Mouse (Mus musculus) yolk sac, embryonic 10.5 days (tissue): ENCODE data around the gene Urad.

Experiments used
- DNase-seq: peaks from one replicate; pipeline ENCODE4 v3.0.0-alpha.2; 2017; ENCODE audit warnings: low spot score

Urad gene

DNA sequence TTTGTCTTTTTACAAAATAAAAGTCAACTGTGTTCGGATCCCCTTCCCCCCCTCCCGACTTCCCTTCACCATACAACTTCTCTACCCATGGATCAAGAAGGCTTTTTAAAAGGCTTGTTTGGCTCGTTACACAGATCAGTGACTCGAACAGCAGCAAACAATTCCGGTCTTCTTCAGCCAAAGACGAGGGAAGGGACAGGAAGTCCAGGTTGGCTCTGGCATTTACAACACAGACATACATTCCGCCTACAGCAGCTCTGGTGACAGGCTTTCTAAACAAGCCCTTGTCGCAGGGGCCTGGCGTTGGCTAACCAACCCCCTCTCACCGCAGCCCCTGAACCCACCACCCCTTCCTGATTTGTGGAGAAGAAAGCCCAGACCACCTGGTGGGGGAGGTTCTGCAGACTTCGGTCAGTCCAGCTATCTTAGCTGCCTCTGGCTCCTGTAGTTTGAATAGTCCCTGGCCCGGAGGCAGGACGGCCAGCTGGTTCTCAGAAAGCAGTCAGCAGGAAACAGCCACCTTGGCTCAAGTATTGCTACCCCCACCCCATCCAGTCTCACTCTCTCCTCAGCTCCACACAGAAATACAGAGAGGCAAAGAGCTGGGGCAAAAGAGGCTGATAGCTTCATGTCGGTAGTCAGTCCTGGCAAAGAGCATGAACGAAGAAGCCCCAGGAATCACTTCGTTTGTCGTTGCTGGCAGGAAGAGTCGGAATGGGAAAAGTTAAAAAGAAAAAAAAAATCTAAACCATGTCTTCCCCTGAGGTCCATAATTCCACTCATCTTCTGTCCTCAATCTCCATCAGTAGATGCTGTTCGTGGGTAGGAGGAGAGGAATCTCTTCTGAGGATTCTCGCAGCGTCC is 21.1 kb downstream of the Urad start:
- peak; percentile 66 for DNase-seq

DNA sequence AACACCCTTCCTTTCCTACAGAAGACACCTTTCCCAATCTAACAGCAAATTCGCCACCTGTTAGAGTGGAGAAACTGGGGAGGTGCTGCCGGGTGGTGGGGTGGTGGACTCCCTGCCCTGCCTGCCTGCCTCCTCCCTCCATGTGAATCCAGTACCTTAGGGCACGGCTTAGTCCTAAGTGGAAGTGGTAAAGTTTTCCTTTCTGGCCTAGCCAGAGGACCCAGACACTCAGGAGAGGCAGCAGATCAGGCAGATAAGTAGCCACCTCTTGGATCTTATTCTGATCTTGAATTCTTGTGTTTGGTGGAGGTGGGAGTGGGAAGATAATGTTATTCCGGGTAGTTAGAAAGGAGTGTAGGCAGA is 22.3 kb downstream of the Urad start:
- no peak for DNase-seq

DNA sequence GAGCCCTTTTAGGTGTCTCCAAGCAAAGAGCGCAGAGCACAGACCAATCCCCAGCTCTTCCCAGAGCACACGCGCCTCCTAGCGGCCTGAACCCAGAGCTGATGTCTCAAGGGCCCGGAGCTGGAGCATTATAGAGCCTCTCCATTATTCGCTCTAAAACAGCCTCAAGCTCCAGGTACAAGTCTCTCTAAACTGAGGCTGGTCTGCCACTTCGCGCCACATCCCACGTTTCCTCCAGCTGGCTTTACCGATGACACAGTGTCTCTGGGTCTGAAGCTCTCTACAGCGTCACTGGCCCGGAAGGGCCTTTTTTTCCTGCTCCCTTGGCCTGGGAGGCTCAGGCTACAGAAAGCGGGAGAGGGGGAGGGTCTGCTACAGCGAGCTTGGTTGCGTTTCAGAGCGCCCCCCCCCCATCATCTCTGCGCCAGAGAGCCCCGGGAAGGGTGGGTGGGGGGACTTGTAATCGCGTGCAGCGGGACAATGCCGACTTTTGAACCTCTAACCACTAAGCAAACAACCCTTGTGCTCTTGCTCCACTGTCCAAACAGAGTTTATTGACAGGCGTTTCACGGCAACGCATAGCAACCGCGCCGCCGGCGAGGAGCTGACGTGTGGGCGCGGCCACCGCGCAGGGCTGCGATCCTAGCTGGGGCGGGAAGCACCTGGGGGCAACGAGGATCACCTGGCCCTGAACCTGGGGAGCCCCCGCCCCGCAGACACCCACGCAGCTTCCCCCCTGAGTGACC is 22.8 kb downstream of the Urad start:
- DNase-seq, result peak; percentile 91

DNA sequence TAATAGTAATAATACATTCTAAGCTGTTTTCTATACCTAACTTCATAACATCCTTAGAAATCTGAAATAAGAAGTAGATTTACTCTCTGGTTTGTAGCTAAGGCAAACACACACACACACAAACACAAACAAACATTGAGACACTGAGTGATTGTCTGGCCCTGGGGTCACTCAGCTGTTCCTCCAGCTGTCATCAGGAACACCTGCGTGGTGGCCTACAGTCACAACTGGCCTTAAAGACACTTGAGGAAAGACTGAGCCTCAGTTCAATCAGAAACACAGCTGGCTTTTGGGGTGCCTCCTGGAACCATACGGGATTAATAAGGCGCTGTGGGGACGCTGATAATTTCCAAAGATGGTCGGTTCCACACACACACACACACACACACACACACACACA is 25.0 kb downstream of the Urad start:
- DNase-seq, result no peak

DNA sequence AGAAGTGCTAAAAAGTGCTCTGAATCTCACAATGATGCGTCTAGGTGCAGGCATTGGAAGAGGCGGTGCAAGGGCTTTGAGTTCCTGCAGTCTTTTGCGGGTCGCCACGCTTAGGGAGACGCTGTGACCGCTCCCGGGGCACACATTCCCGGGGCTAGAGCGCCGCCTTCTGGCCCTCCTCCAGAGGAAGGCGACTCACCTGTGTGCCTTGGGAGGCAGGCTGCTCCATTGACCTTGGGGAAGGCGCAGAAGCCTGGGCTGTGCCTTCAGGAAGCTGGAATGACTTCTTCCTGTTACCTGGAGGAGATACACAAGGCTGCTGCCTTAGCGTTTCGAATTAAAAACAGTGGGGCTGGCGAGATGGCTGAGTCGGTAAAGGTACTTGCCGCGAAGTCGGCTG is 28.1 kb downstream of the Urad start:
- peak; percentile 68 for DNase-seq

DNA sequence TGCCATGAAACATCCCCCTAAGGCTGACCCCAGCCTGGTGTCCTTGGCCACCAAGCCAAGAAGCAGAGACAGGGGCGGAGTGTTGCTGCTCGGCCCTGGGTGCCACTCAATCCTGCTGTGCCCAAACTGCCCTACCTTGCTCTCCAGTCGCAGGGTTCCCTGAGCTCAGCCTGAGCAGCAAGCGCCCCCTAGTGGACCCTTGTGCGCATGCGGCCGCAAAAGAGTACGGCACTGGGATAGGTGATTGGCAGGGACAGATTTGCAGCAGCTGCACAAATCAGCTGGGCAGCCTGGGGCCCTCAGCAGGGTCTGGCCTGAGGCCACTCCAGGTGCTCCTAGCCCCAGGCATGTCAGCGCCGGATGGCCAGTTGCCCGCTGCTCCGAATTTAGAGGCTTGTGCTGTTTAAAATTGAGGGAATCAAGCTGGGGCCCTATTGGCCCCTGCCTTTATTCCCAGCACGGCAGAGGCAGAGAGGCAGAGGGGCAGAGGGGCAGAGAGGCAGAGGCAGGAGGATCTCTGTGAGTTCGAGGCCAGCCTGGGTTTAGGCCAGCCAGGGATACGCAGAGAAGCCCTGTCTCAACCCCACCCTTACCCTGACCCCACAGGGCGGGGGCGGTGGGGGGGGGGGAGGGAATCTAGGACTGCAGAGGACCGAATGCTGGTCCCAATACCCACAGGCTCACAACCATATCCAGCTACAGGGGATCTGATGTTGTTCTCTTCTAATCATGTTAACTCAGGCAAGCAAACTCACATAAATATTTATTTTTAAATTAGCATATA is 28.9 kb downstream of the Urad start:
- peak; percentile 83 for DNase-seq

DNA sequence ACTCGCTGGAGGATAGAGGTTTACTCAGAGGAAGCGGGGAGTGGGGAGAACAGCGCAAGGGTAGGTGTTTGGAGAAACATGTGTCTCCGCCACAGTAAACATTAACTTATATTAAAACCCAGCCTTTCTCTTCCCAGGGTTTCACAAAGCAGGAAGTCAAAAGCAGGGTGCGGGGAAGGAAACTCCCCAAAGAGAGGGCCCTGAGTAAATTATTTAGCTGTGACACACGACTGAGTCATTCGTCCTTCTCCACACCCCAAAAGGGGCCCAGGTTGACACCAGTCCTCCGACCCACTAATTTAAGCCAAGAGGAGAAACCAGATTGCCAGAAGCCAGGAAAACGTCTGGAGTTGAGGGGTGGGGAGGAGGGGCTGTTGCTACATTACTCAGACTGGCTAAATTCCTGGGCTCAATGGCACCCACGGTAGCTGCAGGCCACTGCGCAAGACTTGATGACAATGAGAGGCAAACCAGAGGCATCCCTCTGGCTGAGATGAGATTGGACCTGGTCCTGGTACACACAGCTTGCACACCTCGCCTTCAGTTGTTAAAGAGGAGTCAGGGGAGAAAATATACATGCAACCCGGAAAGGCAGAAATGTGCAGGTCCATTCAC is 29.6 kb downstream of the Urad start:
- peak; percentile 35 for DNase-seq

DNA sequence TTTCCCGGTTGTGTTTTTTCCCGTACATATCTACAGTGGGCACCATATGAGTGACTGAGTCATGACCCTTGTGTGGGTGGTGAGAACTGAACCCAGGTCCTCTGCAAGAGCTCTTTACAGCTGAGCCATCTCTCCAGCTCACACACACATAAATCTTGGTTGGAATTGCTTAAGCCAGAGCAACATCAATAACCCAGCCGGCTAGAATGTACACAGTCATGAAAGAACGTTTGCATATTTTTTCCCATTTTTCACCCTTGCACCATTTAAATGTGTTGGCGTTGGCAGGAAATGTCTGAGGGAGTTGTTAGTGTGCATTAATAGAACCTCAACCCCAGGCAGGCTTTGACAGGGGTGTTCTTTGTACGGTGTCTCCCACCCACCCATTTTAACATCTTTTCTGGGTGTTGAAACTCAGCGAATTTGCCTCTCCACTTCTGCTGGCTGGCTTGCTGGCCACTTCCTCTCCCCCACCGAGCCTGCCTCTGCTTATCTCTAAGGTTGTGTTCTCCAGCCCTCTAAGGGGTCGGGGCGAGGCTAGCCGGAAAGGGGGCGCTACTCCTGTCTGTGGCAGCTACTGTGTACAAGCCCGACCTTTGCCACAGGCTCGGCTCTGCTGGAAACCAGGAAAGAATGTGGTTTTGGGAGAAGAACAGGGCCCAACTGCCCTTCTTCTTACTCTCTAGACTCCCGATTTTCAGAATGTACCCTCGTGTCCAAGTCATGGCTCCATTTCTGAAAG is 30.3 kb downstream of the Urad start:
- peak; percentile 32 for DNase-seq

DNA sequence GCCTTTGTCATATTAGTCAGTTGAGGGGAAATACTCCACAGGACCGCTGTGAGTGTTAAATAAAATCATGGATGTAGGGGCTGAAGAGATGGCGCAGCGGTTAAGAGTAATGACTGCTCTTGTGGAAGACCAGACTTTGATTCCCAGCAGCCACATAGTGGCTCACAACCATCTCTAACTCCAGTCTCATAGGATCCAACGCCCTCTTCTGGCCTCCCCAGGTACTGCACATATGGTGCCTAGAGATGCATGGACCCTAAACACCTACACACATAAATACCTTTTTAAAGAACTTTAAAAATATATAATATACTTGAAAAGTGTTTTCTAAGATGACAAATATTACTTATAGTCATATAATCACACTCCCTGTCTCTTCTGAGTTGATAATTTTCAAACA is 37.9 kb downstream of the Urad start:
- no peak for DNase-seq

DNA sequence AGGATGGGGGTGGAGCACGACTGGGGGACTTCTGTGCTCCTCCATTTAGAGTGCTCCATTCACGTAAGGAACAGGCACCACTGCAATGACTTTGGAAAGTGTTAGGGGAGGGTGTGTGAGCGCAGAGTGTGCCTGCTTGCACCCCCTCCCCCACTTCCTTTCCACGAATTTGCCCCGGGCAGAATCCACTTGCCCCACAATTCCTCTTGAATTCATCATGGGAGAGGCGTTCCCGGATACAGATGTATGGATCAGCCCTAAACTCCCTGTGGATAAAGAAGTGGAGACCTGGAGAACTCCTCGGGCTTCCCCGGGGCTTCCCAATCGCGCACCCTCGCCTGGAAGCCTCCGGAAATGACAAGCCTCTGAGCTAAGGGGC is 44.7 kb downstream of the Urad start:
- no peak for DNase-seq

DNA sequence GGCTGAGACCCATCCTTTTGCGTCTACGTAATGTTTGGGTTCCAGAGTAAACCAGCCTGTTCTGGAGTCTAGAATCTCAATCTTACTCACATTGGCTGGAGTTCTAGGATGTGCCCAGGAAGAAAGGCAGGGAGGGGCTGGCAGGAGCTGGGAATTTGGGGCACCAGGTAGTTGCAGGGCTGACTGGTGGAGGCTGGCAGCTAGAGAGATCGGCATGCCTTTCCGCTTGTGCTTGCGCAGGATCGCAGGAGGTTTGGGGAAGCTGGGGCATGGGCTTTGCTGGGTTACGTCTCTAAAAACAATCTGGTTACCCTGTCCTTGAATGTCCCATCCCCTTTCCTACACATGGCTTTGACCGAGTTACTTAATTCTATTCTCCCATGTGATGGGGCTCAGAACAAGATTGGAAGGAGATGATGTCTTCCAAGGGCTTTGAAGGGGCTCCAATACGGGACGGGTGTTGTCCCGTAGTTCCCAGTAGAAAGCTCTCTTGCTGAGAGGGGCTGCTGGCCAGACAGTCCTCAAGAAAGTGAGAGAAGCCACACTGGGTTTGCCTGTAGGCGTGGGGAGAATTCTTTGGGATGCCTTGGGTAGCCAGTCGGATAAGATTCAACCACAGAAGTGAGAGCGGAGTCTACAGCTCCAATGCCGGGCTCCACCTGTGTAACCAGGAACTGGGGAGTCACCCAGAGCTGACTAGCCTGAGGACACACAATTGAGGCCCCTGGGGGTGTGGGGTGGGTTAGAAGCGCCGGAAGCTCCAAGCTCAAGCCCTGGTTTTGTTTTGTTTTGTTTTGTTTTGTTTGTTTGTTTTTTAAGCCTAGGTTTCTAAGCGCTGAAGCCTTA is 45.3 kb downstream of the Urad start:
- no peak for DNase-seq

DNA sequence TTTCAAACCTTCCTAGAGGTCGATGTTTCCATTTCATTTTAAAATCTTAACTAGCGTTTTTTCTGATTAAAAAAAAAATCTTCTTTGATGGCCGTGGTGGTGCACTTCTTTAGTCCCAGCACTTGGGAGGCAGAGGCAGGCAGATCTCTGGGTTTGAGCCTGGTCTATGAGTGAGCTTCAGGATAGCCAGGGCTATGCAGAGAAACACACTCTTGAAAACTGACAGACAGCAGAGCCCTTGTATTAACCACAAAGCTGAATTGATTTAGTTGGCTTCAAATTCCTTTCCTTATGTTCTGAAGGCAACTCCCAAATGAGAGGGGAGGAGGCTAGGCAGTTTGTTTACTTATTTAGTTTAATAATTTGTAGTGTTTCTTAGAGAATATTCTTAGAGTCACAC is 46.5 kb downstream of the Urad start:
- no peak for DNase-seq

DNA sequence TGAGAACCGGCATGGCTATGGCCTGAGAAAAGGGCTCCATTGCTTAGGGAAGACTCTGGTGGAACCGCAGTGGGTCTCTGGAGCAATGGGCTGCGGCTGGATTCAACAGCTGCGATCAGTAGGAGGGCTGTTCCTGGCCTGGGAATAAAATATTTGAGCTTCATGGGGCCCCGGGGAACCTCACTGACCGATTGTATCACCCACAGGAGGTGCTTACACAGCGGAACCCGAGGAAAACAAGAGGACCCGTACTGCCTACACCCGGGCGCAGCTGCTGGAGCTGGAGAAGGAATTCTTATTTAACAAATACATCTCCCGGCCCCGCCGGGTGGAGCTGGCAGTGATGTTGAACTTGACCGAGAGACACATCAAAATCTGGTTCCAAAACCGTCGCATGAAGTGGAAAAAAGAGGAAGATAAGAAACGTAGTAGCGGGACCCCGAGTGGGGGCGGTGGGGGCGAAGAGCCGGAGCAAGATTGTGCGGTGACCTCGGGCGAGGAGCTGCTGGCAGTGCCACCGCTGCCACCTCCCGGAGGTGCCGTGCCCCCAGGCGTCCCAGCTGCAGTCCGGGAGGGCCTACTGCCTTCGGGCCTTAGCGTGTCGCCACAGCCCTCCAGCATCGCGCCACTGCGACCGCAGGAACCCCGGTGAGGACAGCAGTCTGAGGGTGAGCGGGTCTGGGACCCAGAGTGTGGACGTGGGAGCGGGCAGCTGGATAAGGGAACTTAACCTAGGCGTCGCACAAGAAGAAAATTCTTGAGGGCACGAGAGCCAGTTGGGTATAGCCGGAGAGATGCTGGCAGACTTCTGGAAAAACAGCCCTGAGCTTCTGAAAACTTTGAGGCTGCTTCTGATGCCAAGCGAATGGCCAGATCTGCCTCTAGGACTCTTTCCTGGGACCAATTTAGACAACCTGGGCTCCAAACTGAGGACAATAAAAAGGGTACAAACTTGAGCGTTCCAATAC is 47.8 kb downstream of the Urad start:
- no peak for DNase-seq

DNA sequence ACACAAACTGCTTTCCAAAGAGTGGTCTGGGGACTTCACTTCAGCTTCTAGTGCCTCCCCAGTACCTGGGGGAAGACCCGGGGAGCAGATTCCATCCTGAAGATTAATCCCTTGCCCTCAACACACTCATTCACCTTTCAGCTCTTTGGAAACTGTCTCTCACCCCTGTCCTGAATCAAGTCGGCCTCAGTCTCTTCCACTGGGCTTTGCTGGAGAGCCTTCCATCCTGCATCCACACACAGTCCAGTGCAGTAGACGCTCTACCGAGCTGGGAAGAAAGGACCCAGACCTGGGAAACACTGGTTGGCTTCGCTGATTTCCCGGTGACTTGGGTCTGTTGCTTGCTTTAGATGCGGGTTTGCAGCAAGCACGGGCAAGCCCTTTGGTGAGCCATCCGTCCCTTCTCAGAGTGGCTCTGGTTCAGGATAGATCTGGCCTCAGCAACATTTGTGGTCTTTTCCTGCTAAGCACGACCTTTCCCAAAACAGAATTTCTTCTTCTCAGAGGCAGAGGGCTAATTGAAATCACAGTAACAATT is 49.4 kb downstream of the Urad start:
- DNase-seq, result no peak

DNA sequence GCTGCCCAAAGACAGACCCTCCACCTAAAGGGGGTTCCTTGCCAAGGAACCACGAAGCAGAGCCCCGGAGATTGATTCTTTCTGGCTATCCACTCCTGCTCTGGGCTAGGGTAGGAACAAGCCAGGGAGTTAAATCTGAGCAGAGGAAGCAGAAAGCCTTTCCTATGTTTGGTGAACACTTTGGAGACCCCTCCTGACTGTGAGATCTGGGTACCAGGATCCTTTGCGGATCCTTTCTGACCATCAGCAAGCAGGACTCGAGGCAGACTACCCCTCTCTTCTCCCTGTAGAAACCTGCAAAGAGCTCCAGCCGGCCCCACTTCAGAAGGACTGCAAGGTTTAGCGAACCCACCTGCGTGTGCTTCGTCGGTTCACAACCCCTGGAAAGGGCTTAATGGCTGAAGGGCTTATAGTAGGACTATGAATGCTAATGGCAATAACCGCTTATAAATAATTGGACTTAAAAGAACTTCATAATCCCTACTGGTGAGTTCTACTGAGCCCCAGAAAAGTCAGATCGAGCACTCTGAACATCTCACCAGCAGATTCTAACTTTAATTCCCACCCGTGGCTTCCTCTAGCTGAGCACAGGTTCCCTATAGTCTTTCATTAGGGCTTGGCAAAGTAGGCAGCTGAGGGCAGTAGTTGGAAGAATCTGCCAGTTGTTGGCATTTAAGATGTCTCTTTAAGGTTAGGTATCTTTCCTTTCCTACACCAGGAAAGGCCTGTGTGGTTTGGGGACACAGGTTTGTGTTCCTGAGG is 50.0 kb downstream of the Urad start:
- no peak for DNase-seq

DNA sequence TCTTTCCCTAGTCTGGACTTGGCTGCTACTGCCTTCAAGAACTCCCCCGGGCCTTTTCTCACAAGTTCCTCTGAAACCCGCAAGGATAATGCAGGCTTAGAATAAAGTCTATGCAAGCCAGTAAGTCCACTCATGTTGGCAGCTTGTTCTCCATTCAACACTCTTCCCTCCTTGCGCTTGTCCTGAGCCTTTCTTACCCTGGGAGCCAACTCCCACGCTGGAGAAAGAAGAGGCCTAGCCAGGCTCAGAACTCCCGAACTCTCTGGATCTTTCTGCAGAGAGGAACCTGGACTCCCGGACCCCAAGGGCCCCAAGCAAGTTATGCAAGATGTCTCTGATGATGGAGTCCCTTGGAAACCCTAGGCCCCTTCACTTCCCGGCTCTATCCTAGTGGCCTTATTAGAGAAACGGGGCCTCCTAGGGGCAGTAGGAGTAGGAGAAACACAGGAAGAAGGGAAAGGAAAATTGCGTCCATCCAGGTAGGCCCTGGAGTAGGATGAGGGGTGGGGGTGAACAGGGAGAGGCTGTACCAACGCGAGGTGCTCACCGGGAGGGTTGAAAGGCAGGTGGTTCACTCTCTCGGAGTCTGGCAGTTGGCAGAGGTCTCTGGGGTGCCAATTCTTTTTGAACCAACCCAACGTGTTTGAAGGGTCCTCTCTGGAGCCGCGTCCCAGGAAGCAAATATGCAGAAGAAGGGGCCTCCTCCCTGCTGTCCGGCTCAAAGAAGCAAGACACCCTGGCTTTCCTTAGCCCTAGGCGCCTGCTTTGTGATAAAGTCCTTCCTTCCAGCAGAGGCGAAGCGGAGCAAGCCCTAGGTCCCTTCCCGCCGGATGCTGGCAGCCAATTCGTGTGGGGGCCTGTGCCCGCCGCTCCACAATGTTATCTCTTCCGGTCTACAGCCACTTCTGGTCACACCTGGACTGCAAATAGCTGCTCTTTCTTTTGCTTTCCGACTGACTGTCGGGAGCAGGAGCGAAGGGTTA is 51.3 kb downstream of the Urad start:
- no peak for DNase-seq
